Mouse (Mus musculus) gonadal fat pad, adult 2 months (tissue): ENCODE results near the gene A830018L16Rik. TPM values are rescaled to one million over a fixed set of nuclear protein-coding genes. Genes with fewer than 3 reads are reported as not detected.

Experiments used
- DNase-seq: peaks from one replicate; pipeline ENCODE4 v3.0.0-alpha.2; 2012; ENCODE audit warnings: low read depth
- polyA plus RNA-seq: library from polyadenylated mRNA; depleted of rRNA; stranded (reverse); fragments of >200 nt; gene quantifications from 2 replicates; pipeline ENCODE4 v1.2.3, GENCODE M21; 2012

A830018L16Rik gene
- polyA plus RNA-seq, 1 experiment, result 1.2 TPM

- DNase-seq, result no peak
These were observed 236.2 kb downstream of the A830018L16Rik start for GRCm38 (mm10) chr1:11650137-11650536.

GRCm38 (mm10) chr1:11652773-11653172, 238.9 kb downstream of the A830018L16Rik start:
- no peak for DNase-seq

GRCm38 (mm10) chr1:11657341-11658060, 243.6 kb downstream of the A830018L16Rik start:
- DNase-seq, result no peak

GRCm38 (mm10) chr1:11658061-11658625, 244.2 kb downstream of the A830018L16Rik start:
- DNase-seq, result no peak

GRCm38 (mm10) chr1:11744749-11745314, 330.9 kb downstream of the A830018L16Rik start:
- no peak for DNase-seq

- DNase-seq, result no peak
These were observed 334.5 kb downstream of the A830018L16Rik start for GRCm38 (mm10) chr1:11748424-11748823.

GRCm38 (mm10) chr1:11750065-11750464, 336.2 kb downstream of the A830018L16Rik start:
- no peak for DNase-seq

GRCm38 (mm10) chr1:11750607-11751006, 336.7 kb downstream of the A830018L16Rik start:
- DNase-seq, result no peak

GRCm38 (mm10) chr1:11751996-11752395, 338.1 kb downstream of the A830018L16Rik start:
- DNase-seq, result no peak

GRCm38 (mm10) chr1:11788264-11788663, 374.4 kb downstream of the A830018L16Rik start:
- no peak for DNase-seq

GRCm38 (mm10) chr1:11792820-11793219, 378.9 kb downstream of the A830018L16Rik start:
- no peak for DNase-seq

GRCm38 (mm10) chr1:11795666-11796065, 381.8 kb downstream of the A830018L16Rik start:
- DNase-seq, result no peak

- no peak for DNase-seq
These were observed 458.9 kb downstream of the A830018L16Rik start for GRCm38 (mm10) chr1:11872847-11873246.

GRCm38 (mm10) chr1:11873573-11873972, 459.7 kb downstream of the A830018L16Rik start:
- no peak for DNase-seq

- no peak for DNase-seq
These were observed 467.8 kb downstream of the A830018L16Rik start for GRCm38 (mm10) chr1:11881706-11882105.

GRCm38 (mm10) chr1:11895715-11896114, 481.8 kb downstream of the A830018L16Rik start:
- DNase-seq, result no peak

- DNase-seq, result no peak
These were observed 502.0 kb downstream of the A830018L16Rik start for GRCm38 (mm10) chr1:11915873-11916272.

- DNase-seq, result no peak
These were observed 523.1 kb downstream of the A830018L16Rik start for GRCm38 (mm10) chr1:11936984-11937383.

- no peak for DNase-seq
These were observed 545.7 kb downstream of the A830018L16Rik start for GRCm38 (mm10) chr1:11959421-11960206.

- no peak for DNase-seq
These were observed 568.8 kb downstream of the A830018L16Rik start for GRCm38 (mm10) chr1:11982590-11983136.

GRCm38 (mm10) chr1:11990011-11990410, 576.1 kb downstream of the A830018L16Rik start:
- DNase-seq, result no peak

GRCm38 (mm10) chr1:11996297-11996878, 582.5 kb downstream of the A830018L16Rik start:
- no peak for DNase-seq
